Mouse (Mus musculus) liver, postnatal 0 days (tissue): ENCODE measurements around the gene Adcy10.

Source experiments
- CTCF ChIP-seq: sonication (generic); IDR thresholded peaks from 2 replicates; pipeline ENCODE4 v1.5.1; 2016; ENCODE audit warnings: antibody characterized with exemption, low read depth
- EP300 ChIP-seq: IDR thresholded peaks from 2 replicates; pipeline ENCODE4 v1.6.1; 2016; ENCODE audit warnings: antibody characterized with exemption, low read depth, mild to moderate bottlenecking

GRCm38 (mm10) chr1:165503307-165504024, 18.5 kb downstream of the Adcy10 start:
- TF ChIP-seq CTCF, result peak; percentile 78
- no peak for TF ChIP-seq EP300
